In the genomic region with DNA sequence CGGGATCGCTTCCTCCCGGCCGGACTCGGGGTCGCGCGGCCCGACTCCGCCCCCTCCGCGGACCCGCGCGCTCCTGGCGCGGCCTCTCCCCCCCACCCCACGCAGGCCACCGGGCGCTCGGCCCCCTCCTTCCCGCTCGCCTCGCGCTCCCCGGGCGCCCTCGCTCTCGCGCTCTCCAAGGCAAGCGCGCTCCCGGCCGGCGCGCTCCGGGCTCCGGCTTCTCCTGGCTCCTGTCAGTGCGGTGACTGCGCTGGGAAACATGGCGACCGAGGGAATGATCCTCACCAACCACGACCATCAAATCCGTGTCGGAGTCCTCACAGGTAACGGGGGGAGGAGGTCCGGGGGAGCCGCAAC, we compare ENCODE assay signal across 8 mouse cellular contexts. TPM values are rescaled to one million over a fixed set of nuclear protein-coding genes. Genes with fewer than 3 reads are reported as not detected.
DNase-seq lines count a peak whose midpoint lies in the region; ATAC-seq lines count a peak whose summit lies in the region.

No protein-coding gene starts in this region.

- no peaks in the 10 kb centered on the region for H3K27me3 ChIP-seq in hindbrain, embryonic 14.5 days (ENCODE audit: control insufficient read depth, insufficient read depth, low read length)

- under 1% methylated on average over 44 of the region's 48 CpGs for WGBS in hindbrain, embryonic 14.5 days

- peaks cover 15% of the 10 kb centered on the region; the same call in 1 of the 2 replicates for H3K4me1 ChIP-seq in hindbrain, embryonic 14.5 days (replicated peaks; ENCODE audit: control insufficient read depth, insufficient read depth, low read length)

- no peaks in the 10 kb centered on the region for H3K9me3 ChIP-seq in hindbrain, embryonic 14.5 days (ENCODE audit: control insufficient read depth, low read length)

- DNase-seq in adrenal gland, adult 2 months = peak; percentile 92
- DNase-seq in adrenal gland, postnatal 4 days (ENCODE audit: low spot score in 2 of 2) = no peak
- peak; percentile 87 for DNase-seq in cerebellum, adult 11 months
- peak; percentile 89 for DNase-seq in forelimb bud, embryonic 11.5 days (ENCODE audit: low read depth, low spot score)
- peak; percentile 94 for DNase-seq in hindbrain, embryonic 14.5 days (ENCODE audit: low spot score)
- peak; percentile 76 for DNase-seq in left cerebral cortex, adult 11 months (ENCODE audit: low spot score)
- DNase-seq in lung, postnatal 14 days = peak; percentile 86
- peak; percentile 91 to 93 for DNase-seq in right cerebral cortex, postnatal 10 days (ENCODE audit: low spot score in 2 of 2)

- H3K9ac ChIP-seq in hindbrain, embryonic 14.5 days = peak overlapping the region; percentile 92

- H3K4me2 ChIP-seq in hindbrain, embryonic 14.5 days (replicated peaks) = peak overlapping the region; percentile 53

- peak overlapping the region; percentile 81 for H3K4me3 ChIP-seq in hindbrain, embryonic 14.5 days (replicated peaks; ENCODE audit: low read length)

- H3K36me3 ChIP-seq in hindbrain, embryonic 14.5 days (replicated peaks; ENCODE audit: control insufficient read depth, insufficient read depth) = no peaks in the 10 kb centered on the region

- ATAC-seq in hindbrain, embryonic 14.5 days (ENCODE audit: low FRiP score) = peak; percentile 89

- H3K27ac ChIP-seq in hindbrain, embryonic 14.5 days = peak overlapping the region; percentile 96

RNA-seq across cellular contexts. Expression of gene Gphn, which starts 0.3 kb away (rescaled TPM):
- 10 to 100 TPM; 28.1 to 30.4 TPM for total RNA-seq in adrenal gland, adult 2 months (2021)
- 22.8 and 30.6 TPM in 2 replicates for polyA plus RNA-seq in adrenal gland, adult 2 months (2012; rRNA removed)
- 10 to 100 TPM; 25.7 to 26.7 TPM for total RNA-seq in adrenal gland, postnatal 4 days (2021)
- 61.3 and 62.8 TPM in 2 replicates for polyA plus RNA-seq in hindbrain, embryonic 14.5 days (2014; fragmentation: Nextera tagmentation; extraction: Ambion mirVana)

RNA-seq across cellular contexts. Expression of gene Gm6657, which starts 32.5 kb away (rescaled TPM):
- total RNA-seq in adrenal gland, adult 2 months (2021) = not detected
- polyA plus RNA-seq in adrenal gland, adult 2 months (2012; rRNA removed) = not detected in 2 replicates
- not detected for total RNA-seq in adrenal gland, postnatal 4 days (2021)
- not detected in 2 replicates for polyA plus RNA-seq in hindbrain, embryonic 14.5 days (2014; fragmentation: Nextera tagmentation; extraction: Ambion mirVana)

Comparison
In these comparisons a context has a peak if more than half of its experiments do, and no peak if none do; other contexts are left out.
1. DNase-seq: peak in adrenal gland, adult 2 months (single experiment), cerebellum, adult 11 months (single experiment), forelimb bud, embryonic 11.5 days (single experiment), hindbrain, embryonic 14.5 days (single experiment), left cerebral cortex, adult 11 months (single experiment), lung, postnatal 14 days (single experiment) and right cerebral cortex, postnatal 10 days (2 of 2); none in adrenal gland, postnatal 4 days (0 of 2).